Mouse (Mus musculus) megakaryocyte, embryonic 14.5 days (primary cell): ENCODE data around the gene Lrba.

Experiments
- FLI1 ChIP-seq: IDR thresholded peaks from 2 replicates; pipeline ENCODE4 v1.6.1; 2012; ENCODE audit warnings: low read length, inconsistent platforms, mixed read lengths
- GATA1 ChIP-seq: IDR thresholded peaks from 3 replicates; pipeline ENCODE4 v1.6.1; 2012; ENCODE audit warnings: mixed read lengths, low read length, inconsistent platforms, borderline replicate concordance

GRCm38 (mm10) chr3:86224314-86224563, 241 bp upstream of the Lrba start:
- TF ChIP-seq FLI1 (no peak), GATA1 (no peak)
